ENCODE assay signal across 7 mouse cellular contexts in the genomic region with DNA sequence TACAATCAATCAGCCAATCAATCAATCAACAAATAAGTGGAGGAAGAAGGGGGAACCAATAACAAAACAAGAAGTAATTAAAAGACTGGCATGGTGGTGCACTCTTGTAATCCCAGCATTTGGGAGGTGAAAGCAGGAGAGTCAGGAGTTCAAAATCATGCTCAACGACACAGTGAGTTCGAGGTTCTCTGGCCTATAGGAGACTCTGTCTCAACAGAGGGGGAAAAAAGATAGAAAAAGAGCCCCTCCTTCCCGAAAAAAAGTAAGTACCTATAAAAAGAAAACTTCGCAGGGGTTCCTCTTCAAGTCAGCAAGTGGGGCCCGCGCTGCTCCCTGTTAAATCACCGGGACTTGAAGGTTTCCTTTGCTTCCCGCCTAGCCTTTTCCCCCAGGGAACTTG. TPM values are rescaled to one million over a fixed set of nuclear protein-coding genes. Genes with fewer than 3 reads are reported as not detected.
DNase-seq lines count a peak whose midpoint lies in the region; ATAC-seq and TF ChIP-seq lines count a peak whose summit lies in the region.

Ube2a (plus strand) TSS at position 136 of the 400 bp plus-strand sequence.
C330007P06Rik (minus strand) TSS at position 347 of the 400 bp plus-strand sequence.

- WGBS in limb, embryonic 12.5 days, result 20% methylated on average over 8 of the region's 8 CpGs
- 12% methylated on average over 8 of the region's 8 CpGs for WGBS in olfactory bulb, adult 2 months

- peak; percentile 61; the same call in 1 of the 2 replicates for ATAC-seq in limb, embryonic 12.5 days (ENCODE audit: insufficient number of reproducible peaks, insufficient read depth, low FRiP score, low TSS enrichment, low read depth)

- no peaks in the 10 kb centered on the region; the same call in 1 of the 2 replicates for H3K36me3 ChIP-seq in limb, embryonic 12.5 days

- H3K4me1 ChIP-seq in embryonic fibroblast, embryonic 13.5 days (ENCODE audit: control insufficient read depth, insufficient read depth, low read length), result no peaks in the 10 kb centered on the region
- no peaks in the 10 kb centered on the region; the same call in 1 of the 2 replicates for H3K4me1 ChIP-seq in limb, embryonic 12.5 days (replicated peaks)
- H3K4me1 ChIP-seq in olfactory bulb, adult 2 months (ENCODE audit: control insufficient read depth, insufficient read depth, low read length), result 0 out of 2 replicates have a peak, but pooled peaks cover 2% of the 10 kb centered on the region

- TF ChIP-seq POLR2A in embryonic fibroblast, embryonic 13.5 days (IDR thresholded peaks at IDR 0.05; ENCODE audit: low read depth, low read length), result no peak
- TF ChIP-seq POLR2A in olfactory bulb, adult 2 months (IDR thresholded peaks at IDR 0.05; ENCODE audit: insufficient read depth, low read depth, low read length), result no peak

- no peaks in the 10 kb centered on the region for H3K9me3 ChIP-seq in limb, embryonic 12.5 days

- no peak for DNase-seq in thymus, postnatal 0 days (ENCODE audit: low spot score)
- no peak for DNase-seq in thymus, postnatal 36 days
- DNase-seq in heart, postnatal 10 days, result peak in 1 of 2 experiments; percentile 0
- no peak for DNase-seq in kidney, adult 18-20 months

- no peaks in the 10 kb centered on the region; the same call in 1 of the 2 replicates for H3K27me3 ChIP-seq in limb, embryonic 12.5 days

- peak within 1 kb of the TSS; percentile 91 for H3K4me3 ChIP-seq in embryonic fibroblast, embryonic 13.5 days (ENCODE audit: insufficient read depth, low read length)
- H3K4me3 ChIP-seq in limb, embryonic 12.5 days (replicated peaks), result peak within 1 kb of the TSS; percentile 62
- peak within 1 kb of the TSS; percentile 75 for H3K4me3 ChIP-seq in olfactory bulb, adult 2 months (ENCODE audit: insufficient read depth, low read depth, low read length)

- intact Hi-C loops in heart, postnatal 10 days (cut with DNase I), result loop anchor here (2.0 kb wide), 1 partner anchor 29 kb away; the partner anchor contains the start of gene Nkrf

- TF ChIP-seq CTCF in embryonic fibroblast, embryonic 13.5 days (IDR thresholded peaks at IDR 0.05; ENCODE audit: borderline replicate concordance, insufficient read depth, low read length), result no peak
- TF ChIP-seq CTCF in olfactory bulb, adult 2 months (IDR thresholded peaks at IDR 0.05; ENCODE audit: insufficient read depth, low read depth, low read length), result no peak

- no peak within 1 kb of the TSS; the same call in 1 of the 2 replicates for H3K27ac ChIP-seq in embryonic fibroblast, embryonic 13.5 days (ENCODE audit: insufficient read depth, low read length)
- peak within 1 kb of the TSS; percentile 85 for H3K27ac ChIP-seq in limb, embryonic 12.5 days
- H3K27ac ChIP-seq in olfactory bulb, adult 2 months (ENCODE audit: insufficient read depth, low read depth, low read length), result peak within 1 kb of the TSS; percentile 37; the same call in 1 of the 2 replicates

- peak within 1 kb of the TSS; percentile 80 for H3K9ac ChIP-seq in limb, embryonic 12.5 days (replicated peaks)

- peak within 1 kb of the TSS; percentile 57 for H3K4me2 ChIP-seq in limb, embryonic 12.5 days

RNA-seq across cellular contexts. Expression of gene Ube2a, which starts in this region (rescaled TPM):
- polyA plus RNA-seq in thymus, postnatal 0 days (2015; fragmentation: Nextera tagmentation; extraction: Ambion mirVana), result 198 and 205 TPM in 2 replicates
- 60.2 and 65.7 TPM in 2 replicates for polyA plus RNA-seq in embryonic fibroblast, embryonic 13.5 days (2011; ENCODE audit: insufficient read length, low read depth, missing spikeins)
- 10 to 100 TPM; 74.7 to 76.4 TPM for total RNA-seq in heart, postnatal 10 days (2021)
- 123 and 124 TPM in 2 replicates for polyA plus RNA-seq in limb, embryonic 12.5 days (2016; fragmentation: Nextera tagmentation; extraction: Ambion mirVana)
- polyA plus RNA-seq in olfactory bulb, adult 2 months (2012; ENCODE audit: insufficient read depth, insufficient read length, low replicate concordance, missing spikeins), result not detected in 2 replicates

RNA-seq across cellular contexts. Expression of gene C330007P06Rik, which starts in this region (rescaled TPM):
- polyA plus RNA-seq in thymus, postnatal 0 days (2015; fragmentation: Nextera tagmentation; extraction: Ambion mirVana), result 28.5 and 29.7 TPM in 2 replicates
- 43.8 and 52.9 TPM in 2 replicates for polyA plus RNA-seq in embryonic fibroblast, embryonic 13.5 days (2011; ENCODE audit: insufficient read length, low read depth, missing spikeins)
- total RNA-seq in heart, postnatal 10 days (2021), result 10 to 100 TPM; 19.2 to 22.3 TPM
- polyA plus RNA-seq in limb, embryonic 12.5 days (2016; fragmentation: Nextera tagmentation; extraction: Ambion mirVana), result 32.9 and 33.2 TPM in 2 replicates
- not detected in 2 replicates for polyA plus RNA-seq in olfactory bulb, adult 2 months (2012; ENCODE audit: insufficient read depth, insufficient read length, low replicate concordance, missing spikeins)

Comparison
In these comparisons a context has a peak if more than half of its experiments do, and no peak if none do; other contexts are left out.
1. RNA of gene Ube2a (polyA plus RNA-seq): 198 to 205 TPM in thymus, postnatal 0 days, 123 to 124 TPM in limb, embryonic 12.5 days and 60.2 to 65.7 TPM in embryonic fibroblast, embryonic 13.5 days; not detected in olfactory bulb, adult 2 months; every median in the first group is over 10 times any median in the second.
2. Peak in every context shown above with its lines, with median percentiles within 50 percentile points of each other: H3K4me3 ChIP-seq.